Mouse (Mus musculus) heart, postnatal 0 days (tissue): ENCODE data around the gene Mt3.

Experiments
- CTCF ChIP-seq: IDR thresholded peaks from 2 replicates; pipeline ENCODE4 v1.5.1; 2016; ENCODE audit warnings: antibody characterized with exemption, control low read depth, low read depth
- EP300 ChIP-seq: IDR thresholded peaks from 2 replicates; pipeline ENCODE4 v1.6.1; 2016; ENCODE audit warnings: antibody characterized with exemption, low read depth

DNA sequence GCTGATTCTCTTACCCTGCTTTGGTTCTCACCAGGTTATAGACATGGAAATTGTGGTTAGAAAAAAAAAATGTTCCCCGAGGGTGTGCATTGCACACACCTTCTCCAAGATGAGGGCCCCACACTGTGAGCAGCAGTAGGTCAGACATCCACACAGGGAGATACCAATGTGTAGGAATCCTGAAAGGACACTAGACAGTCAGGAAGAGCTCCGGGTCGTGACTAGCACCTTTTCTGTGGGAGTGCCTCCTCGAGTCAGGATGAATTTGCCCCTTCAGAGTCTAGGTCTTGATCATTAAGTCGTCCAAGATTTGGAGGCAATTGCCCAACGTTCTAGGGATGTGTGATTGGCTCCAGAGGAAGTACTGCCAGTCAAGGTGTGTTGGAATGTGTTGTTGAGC is 33.4 kb downstream of the Mt3 start:
- TF ChIP-seq CTCF, result no peak
- no peak for TF ChIP-seq EP300
